Mouse (Mus musculus) liver, adult 2 months (tissue): ENCODE results near the gene Tead3.

Source experiments
- CTCF ChIP-seq: fragments of 200-500 bp; IDR thresholded peaks from 2 replicates; pipeline ENCODE4 v1.5.1; 2011; ENCODE audit warnings: low read depth, low read length, control low read depth
- POLR2A ChIP-seq: fragments of 200-500 bp; IDR thresholded peaks from 2 replicates; pipeline ENCODE4 v1.6.1; 2011; ENCODE audit warnings: low read length, control low read depth; ENCODE audit not compliant: insufficient read depth; ENCODE audit errors: extremely low read depth

GRCm38 (mm10) chr17:28328366-28328928 is 22.2 kb downstream of the Tead3 start, which contains the start of gene Rpl10a:
- TF ChIP-seq CTCF, result peak; percentile 76
- TF ChIP-seq POLR2A, result peak; percentile 92
